Mouse (Mus musculus): Measurements from ENCODE around the gene Rhod.

- no peak for TF ChIP-seq ZC3H11A (IDR thresholded peaks at IDR 0.05; ENCODE audit: borderline replicate concordance, low read depth, low read length)
- no peak for TF ChIP-seq HCFC1 (IDR thresholded peaks at IDR 0.05; ENCODE audit: borderline replicate concordance, insufficient read depth, low read length)
Measured at GRCm38 (mm10) chr19:4474739-4475138, 35.5 kb upstream of the Rhod start.

All from ES-E14 (cell line).